Mouse (Mus musculus): ENCODE data around the gene Apoc4.

Gene Apoc4

GRCm38 (mm10) chr7:19628192-19628535 is 53.1 kb downstream of the Apoc4 start:
- no peak for DNase-seq
